Mouse (Mus musculus) megakaryocyte, embryonic 14.5 days (primary cell): ENCODE data around the gene Pheta2.

Experiments
- FLI1 ChIP-seq: IDR thresholded peaks from 2 replicates; pipeline ENCODE4 v1.6.1; 2012; ENCODE audit warnings: low read length, inconsistent platforms, mixed read lengths
- GATA1 ChIP-seq: IDR thresholded peaks from 3 replicates; pipeline ENCODE4 v1.6.1; 2012; ENCODE audit warnings: mixed read lengths, low read length, inconsistent platforms, borderline replicate concordance

GRCm38 (mm10) chr15:82340414-82341035 is 1.8 kb downstream of the Pheta2 start:
- no peak for TF ChIP-seq GATA1
- TF ChIP-seq FLI1, result no peak
